Mouse (Mus musculus) cerebellum, adult 2 months (tissue): ENCODE data around the gene Thsd7b.
"Not testable (repeated sequence)": the region's sequence is repeated elsewhere in the genome, so short reads cannot be mapped to it uniquely, and the experiment has no call there.

ENCODE experiments used
- CTCF ChIP-seq: fragments of 200-500 bp; IDR thresholded peaks from 2 replicates; pipeline ENCODE4 v1.5.1; 2011; ENCODE audit warnings: low read depth, mild to moderate bottlenecking, control low read depth, low read length, moderate library complexity, borderline replicate concordance; ENCODE audit not compliant: insufficient read depth
- POLR2A ChIP-seq: fragments of 200-500 bp; IDR thresholded peaks from 2 replicates; pipeline ENCODE4 v1.6.1; 2011; ENCODE audit warnings: low read length, control low read depth, borderline replicate concordance; ENCODE audit not compliant: insufficient read depth

- TF ChIP-seq CTCF, POLR2A: not testable (repeated sequence)
Observed at GRCm38 (mm10) chr1:130186836-130187235, 913.7 kb downstream of the Thsd7b start.
